Mouse (Mus musculus) neural tube, embryonic 15.5 days (tissue): Measurements from ENCODE around the gene 2010111I01Rik. TPM values are rescaled to one million over a fixed set of nuclear protein-coding genes. Genes with fewer than 3 reads are reported as not detected.

ENCODE experiments used
- ATAC-seq: fragments of 200-750 bp; cut with Nextera tagmentation; 2 replicates; pipeline ENCODE4 v1.8.0; 2017; ENCODE audit warnings: mild to moderate bottlenecking, moderate TSS enrichment, moderate library complexity; ENCODE audit not compliant: low FRiP score
- H3K27ac ChIP-seq: fragments of 300-500 bp; sonication (generic); replicated peaks from 2 replicates; pipeline ENCODE4 v1.5.1; 2015; ENCODE audit warnings: mild to moderate bottlenecking, inconsistent platforms
- H3K27me3 ChIP-seq: fragments of 300-500 bp; sonication (generic); replicated peaks from 2 replicates; pipeline ENCODE4 v1.6.1; 2015; ENCODE audit warnings: inconsistent platforms
- H3K36me3 ChIP-seq: fragments of 300-500 bp; sonication (generic); 2 replicates; pipeline ENCODE4 v1.6.1; 2015; ENCODE audit warnings: inconsistent platforms
- H3K4me1 ChIP-seq: fragments of 300-500 bp; sonication (generic); 2 replicates; pipeline ENCODE4 v1.6.1; 2015; ENCODE audit warnings: inconsistent platforms
- H3K4me2 ChIP-seq: fragments of 300-500 bp; sonication (generic); 2 replicates; pipeline ENCODE4 v1.6.1; 2015; ENCODE audit warnings: inconsistent platforms, mild to moderate bottlenecking, moderate library complexity
- H3K4me3 ChIP-seq: fragments of 300-500 bp; sonication (generic); replicated peaks from 2 replicates; pipeline ENCODE4 v1.5.1; 2015; ENCODE audit warnings: mild to moderate bottlenecking, inconsistent platforms
- H3K9ac ChIP-seq: fragments of 300-500 bp; sonication (generic); replicated peaks from 2 replicates; pipeline ENCODE4 v1.6.1; 2015; ENCODE audit warnings: mild to moderate bottlenecking, inconsistent platforms
- H3K9me3 ChIP-seq: fragments of 300-500 bp; sonication (generic); replicated peaks from 2 replicates; pipeline ENCODE4 v1.6.1; 2016; ENCODE audit warnings: inconsistent platforms
- WGBS: fragments of 180-500 bp; shearing (Covaris S2); methylation state at CpG from one replicate; pipeline ENCODE4 v1.1.7; 2015; ENCODE audit warnings: mixed read lengths; 5-methylcytosine and 5-hydroxymethylcytosine counted together
- polyA plus RNA-seq: library from polyadenylated mRNA; unstranded; fragments of >200 nt; fragmentation: Nextera tagmentation; extraction: Ambion mirVana; gene quantifications from 2 replicates; pipeline ENCODE4 v1.2.1, GENCODE M21; 2015

Gene 2010111I01Rik
- polyA plus RNA-seq, 1 experiment from 2014 or later = 36.1 TPM

DNA sequence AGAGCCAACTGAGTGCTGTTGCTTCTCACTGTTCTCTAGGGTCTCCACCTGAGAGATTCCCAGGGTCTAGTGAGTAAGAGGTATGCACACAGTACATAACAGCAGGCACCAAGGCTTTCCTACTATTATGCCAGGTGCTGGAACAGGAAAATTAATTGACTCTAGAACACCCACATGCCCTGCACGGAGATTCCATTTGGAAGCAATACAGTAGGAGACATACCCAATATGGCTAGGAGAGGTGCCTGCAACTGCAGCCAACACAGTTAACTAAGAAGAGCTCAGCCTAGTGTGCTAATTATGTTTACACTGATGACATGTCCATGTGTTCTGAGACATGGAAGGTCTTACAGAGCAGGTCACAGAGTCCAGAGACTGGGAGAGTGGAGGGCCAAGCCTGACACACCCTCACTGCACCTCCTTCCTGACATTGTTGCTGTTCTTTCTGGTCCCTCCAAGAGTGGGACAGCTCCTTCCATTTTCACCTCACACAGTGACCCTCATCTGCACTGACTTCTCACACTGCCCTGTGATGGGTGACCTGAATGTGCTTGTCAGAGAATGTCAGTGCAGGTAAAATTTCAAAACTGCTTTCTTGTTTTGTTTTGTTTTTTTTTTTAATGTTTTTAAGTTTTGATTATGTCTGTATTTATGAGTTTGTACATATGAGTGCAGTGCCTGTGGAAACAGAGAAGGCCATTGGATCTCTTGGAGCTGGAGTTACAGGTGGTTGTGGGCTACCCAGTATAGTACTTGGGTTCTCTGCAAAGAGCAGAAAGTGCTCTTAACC lies 297.7 kb downstream of the 2010111I01Rik start:
- H3K4me2 ChIP-seq = no peak overlapping the region
- H3K4me3 ChIP-seq = no peak overlapping the region
- no peaks in the 10 kb centered on the region for H3K9me3 ChIP-seq
- ATAC-seq = no peak
- no peaks in the 10 kb centered on the region for H3K27me3 ChIP-seq
- no peak overlapping the region for H3K9ac ChIP-seq
- no peaks in the 10 kb centered on the region for H3K36me3 ChIP-seq
- H3K4me1 ChIP-seq = peaks cover 25% of the 10 kb centered on the region
- H3K27ac ChIP-seq = no peak overlapping the region
- WGBS = 91% methylated on average over 1 of the region's 1 CpGs

DNA sequence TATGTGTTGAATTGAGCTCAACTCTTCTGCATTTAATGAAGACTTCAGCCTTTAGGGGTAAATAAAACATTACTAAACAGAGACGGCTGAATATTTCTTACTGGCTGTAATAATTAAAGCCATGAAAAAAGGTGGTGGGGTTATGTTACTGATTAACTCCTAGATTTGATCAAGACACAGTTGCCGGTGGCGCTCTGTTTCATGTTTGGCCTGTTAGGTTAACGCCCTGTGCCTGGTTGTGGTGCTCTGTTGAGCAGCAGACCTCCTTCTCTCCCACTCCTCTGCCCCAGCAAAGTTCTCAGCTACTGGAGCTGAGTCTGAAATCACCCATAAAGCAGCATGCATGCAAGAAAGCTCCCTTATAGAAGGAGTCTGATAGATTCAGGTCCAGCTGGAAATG lies 303.7 kb downstream of the 2010111I01Rik start:
- no peaks in the 10 kb centered on the region for H3K9me3 ChIP-seq
- no peak for ATAC-seq
- 81% methylated on average over 4 of the region's 4 CpGs for WGBS

DNA sequence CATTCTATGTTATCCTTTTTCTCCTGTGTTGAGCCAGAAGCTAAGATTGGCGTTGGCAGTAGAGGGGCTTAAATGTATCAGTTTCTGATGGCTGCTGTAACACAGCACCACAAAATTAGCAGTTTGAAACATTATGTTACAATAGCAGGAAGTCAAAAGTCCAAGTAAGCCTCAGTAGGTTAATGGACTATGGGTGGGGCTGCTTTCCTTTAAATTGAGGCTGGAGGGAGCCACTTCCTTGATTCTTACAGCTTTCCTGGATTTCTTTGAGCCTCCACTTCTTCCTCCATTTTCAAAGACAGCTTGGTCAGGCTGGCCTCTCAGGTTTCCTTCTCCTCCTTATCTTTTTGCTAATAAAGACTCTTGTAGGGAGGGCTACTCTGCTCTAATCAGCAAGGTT lies 304.1 kb downstream of the 2010111I01Rik start:
- H3K4me2 ChIP-seq = no peak overlapping the region
- no peak overlapping the region for H3K27ac ChIP-seq
- peaks cover 17% of the 10 kb centered on the region for H3K4me1 ChIP-seq
- H3K9me3 ChIP-seq = no peaks in the 10 kb centered on the region
- ATAC-seq = no peak
- no peak overlapping the region for H3K4me3 ChIP-seq
- no peak overlapping the region for H3K9ac ChIP-seq
- 91% methylated on average over 1 of the region's 1 CpGs for WGBS
- H3K27me3 ChIP-seq = peaks cover 11% of the 10 kb centered on the region; the same call in 1 of the 2 replicates
- no peaks in the 10 kb centered on the region for H3K36me3 ChIP-seq

More for the DNA sequence above, 303.7 kb downstream of the 2010111I01Rik start:
- Histone ChIP-seq H3K27me3 (peaks cover 11% of the 10 kb centered on the region; the same call in 1 of the 2 replicates), H3K36me3 (no peaks in the 10 kb centered on the region), H3K27ac (no peak overlapping the region), H3K4me1 (peaks cover 17% of the 10 kb centered on the region), H3K4me3 (no peak overlapping the region), H3K4me2 (no peak overlapping the region), H3K9ac (no peak overlapping the region)

DNA sequence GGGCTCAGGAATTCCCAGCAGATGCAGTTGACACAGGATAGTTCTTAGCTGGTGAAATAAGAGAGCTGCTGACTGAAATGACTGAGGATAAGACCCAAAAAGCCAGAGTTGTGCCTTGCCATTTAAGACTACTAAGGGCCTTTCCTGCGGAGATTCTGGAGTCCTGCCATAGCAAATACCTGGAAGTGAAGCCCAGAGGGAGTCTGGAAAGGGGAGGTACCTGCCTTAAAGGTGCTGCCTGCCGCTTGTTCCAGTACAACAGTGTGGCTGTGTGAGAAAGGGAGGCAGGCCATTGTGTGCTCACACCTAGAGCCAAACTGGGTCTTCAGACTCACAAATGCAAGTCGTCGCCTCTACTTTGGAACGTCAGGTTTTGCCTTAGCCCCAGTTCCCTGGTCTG lies 305.5 kb downstream of the 2010111I01Rik start:
- Histone ChIP-seq H3K4me2 (no peak overlapping the region), H3K4me1 (peaks cover 17% of the 10 kb centered on the region), H3K27me3 (peaks cover 11% of the 10 kb centered on the region; the same call in 1 of the 2 replicates), H3K27ac (no peak overlapping the region), H3K9me3 (no peaks in the 10 kb centered on the region), H3K4me3 (no peak overlapping the region), H3K36me3 (no peaks in the 10 kb centered on the region), H3K9ac (no peak overlapping the region)
- ATAC-seq = no peak
- WGBS = 59% methylated on average over 5 of the region's 5 CpGs

DNA sequence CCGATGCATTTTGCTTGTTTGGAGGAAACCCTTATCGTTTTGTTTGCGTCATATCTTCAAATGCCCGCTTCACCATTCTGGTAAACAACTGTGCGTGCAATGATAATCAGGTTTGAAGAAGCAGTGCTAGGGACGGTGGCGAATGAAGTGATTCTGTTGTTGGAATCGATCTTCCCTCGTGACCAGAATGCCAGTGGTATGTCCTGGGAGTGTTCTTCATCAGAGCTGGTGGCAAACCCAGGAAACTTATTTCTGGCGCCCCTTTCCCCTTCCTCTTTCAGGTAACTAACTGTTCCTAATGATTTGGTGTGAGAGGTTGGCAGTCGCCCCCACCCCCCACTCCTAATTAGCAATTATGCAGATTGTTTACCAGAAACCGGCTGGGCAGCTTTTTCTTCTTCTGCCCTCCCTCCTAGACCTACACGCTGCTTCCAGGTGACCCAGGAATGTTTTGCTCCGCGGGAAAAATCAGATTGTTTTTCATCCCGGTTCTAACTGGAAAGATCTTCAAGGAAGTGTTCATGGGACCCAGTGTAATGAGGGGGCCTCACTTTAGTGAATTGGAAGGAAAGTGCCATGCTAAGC lies 307.4 kb downstream of the 2010111I01Rik start:
- Histone ChIP-seq H3K27ac (0 out of 2 replicates have a peak overlapping the region, but pooled peaks have one; percentile 54), H3K36me3 (no peaks in the 10 kb centered on the region), H3K9ac (peak overlapping the region; percentile 38; the same call in 1 of the 2 replicates), H3K4me3 (peak overlapping the region; percentile 48), H3K9me3 (no peaks in the 10 kb centered on the region), H3K4me1 (peaks cover 17% of the 10 kb centered on the region), H3K27me3 (peaks cover 11% of the 10 kb centered on the region; the same call in 1 of the 2 replicates), H3K4me2 (peak overlapping the region; percentile 85)
- WGBS = 11% methylated on average over 16 of the region's 16 CpGs
- peak; percentile 59; the same call in 1 of the 2 replicates for ATAC-seq

DNA sequence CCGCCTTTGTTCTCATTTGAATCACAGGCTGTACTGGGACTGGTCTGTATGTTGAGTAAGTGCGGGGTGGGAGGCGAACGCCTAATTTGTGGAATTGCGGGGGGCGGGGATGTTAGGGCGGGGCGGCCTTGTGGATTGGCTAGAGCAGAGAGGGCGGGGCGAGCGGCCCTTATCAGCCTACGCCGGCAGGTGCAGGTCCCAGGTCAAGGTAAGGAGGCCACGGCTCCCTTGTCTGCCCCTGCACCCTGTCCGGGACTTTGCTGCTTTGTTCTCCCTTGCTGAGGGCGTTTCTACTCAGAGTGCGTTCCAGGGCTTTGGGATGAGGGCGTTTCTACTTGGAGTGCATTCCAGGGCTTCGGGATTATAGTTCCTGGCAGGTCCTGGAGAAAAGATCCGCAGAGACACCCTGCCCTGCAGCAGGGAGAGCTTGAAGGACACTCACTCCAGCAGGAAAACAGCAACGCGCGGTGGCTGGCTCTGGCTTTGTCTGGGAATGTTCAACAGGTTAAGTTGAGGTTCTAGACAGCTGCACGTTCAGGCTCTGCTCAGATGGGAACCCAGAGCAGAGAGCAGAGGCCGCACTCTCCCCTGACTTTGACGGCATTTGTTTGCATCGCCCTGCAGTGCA lies 308.0 kb downstream of the 2010111I01Rik start:
- Histone ChIP-seq H3K9ac (peak overlapping the region; percentile 38), H3K27me3 (peaks cover 11% of the 10 kb centered on the region; the same call in 1 of the 2 replicates), H3K27ac (peak overlapping the region; percentile 54; the same call in 1 of the 2 replicates), H3K4me1 (peaks cover 17% of the 10 kb centered on the region), H3K9me3 (no peaks in the 10 kb centered on the region), H3K4me3 (peak overlapping the region; percentile 48), H3K36me3 (no peaks in the 10 kb centered on the region), H3K4me2 (peak overlapping the region; percentile 85)
- peak; percentile 87 for ATAC-seq
- WGBS = 5% methylated on average over 27 of the region's 27 CpGs

DNA sequence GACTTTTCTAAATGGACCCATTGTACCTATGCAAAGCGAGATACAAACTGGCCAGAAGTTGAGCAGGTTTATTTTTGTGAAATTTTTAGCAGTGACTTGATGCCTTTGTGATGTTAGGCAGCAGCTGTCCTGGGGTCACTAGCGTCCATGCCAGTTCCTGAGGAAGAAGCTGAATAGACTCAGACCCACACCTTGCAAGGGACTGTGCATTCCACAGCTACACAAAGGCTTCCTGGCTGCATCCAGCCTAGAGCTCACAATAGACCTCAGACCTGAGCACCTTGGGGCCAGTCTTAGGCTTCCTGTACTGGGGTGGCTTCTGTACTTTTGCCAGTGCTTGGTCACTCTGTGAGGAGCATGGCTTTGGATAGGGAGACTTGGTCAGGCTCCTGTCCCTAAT lies 309.2 kb downstream of the 2010111I01Rik start:
- peaks cover 28% of the 10 kb centered on the region for H3K4me1 ChIP-seq
- H3K27ac ChIP-seq = no peak overlapping the region
- H3K36me3 ChIP-seq = no peaks in the 10 kb centered on the region
- peak overlapping the region; percentile 21 for H3K4me3 ChIP-seq
- peaks cover 11% of the 10 kb centered on the region; the same call in 1 of the 2 replicates for H3K27me3 ChIP-seq
- peak overlapping the region; percentile 34 for H3K4me2 ChIP-seq
- no peak for ATAC-seq
- H3K9ac ChIP-seq = 0 out of 2 replicates have a peak overlapping the region, but pooled peaks have one; percentile 30
- no peaks in the 10 kb centered on the region for H3K9me3 ChIP-seq
- 45% methylated on average over 2 of the region's 2 CpGs for WGBS

DNA sequence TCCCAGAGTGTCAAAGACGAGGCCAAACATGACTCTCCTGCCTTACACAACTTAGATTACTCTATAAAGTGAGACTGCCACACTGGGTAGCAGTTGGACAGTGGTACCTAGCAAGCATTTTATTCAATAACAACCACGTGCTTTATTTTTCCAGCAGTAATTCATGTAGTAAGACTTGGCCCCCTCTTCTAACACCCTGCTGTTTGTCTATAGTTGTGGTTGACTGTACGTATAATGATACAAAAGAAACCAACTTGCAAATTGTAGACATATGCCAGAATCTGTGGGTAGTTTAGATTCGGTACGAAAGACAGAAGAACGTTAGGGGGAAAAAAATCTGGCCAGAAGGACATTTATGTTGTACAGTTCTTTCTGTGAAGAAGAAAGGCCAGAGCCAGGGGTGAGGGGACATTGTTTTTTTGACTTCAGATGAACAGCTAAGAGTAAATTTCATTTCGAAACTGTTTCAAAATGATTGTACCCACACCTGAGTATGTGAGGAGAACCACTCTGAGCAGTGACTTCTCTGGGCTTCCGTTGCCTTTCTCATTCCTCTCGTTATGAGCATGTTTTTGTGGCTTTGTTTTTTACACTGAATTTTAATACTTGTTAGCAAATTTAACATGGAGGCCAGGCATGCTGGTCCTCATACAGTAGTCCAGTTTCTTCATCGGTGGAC lies 309.9 kb downstream of the 2010111I01Rik start:
- Histone ChIP-seq H3K4me2 (peak overlapping the region; percentile 34; the same call in 1 of the 2 replicates), H3K4me1 (peaks cover 36% of the 10 kb centered on the region), H3K9ac (no peak overlapping the region), H3K4me3 (peak overlapping the region; percentile 21; the same call in 1 of the 2 replicates), H3K27me3 (peaks cover 10% of the 10 kb centered on the region; the same call in 1 of the 2 replicates), H3K36me3 (no peaks in the 10 kb centered on the region), H3K27ac (no peak overlapping the region), H3K9me3 (no peaks in the 10 kb centered on the region)
- ATAC-seq = no peak
- 71% methylated on average over 10 of the region's 10 CpGs for WGBS

DNA sequence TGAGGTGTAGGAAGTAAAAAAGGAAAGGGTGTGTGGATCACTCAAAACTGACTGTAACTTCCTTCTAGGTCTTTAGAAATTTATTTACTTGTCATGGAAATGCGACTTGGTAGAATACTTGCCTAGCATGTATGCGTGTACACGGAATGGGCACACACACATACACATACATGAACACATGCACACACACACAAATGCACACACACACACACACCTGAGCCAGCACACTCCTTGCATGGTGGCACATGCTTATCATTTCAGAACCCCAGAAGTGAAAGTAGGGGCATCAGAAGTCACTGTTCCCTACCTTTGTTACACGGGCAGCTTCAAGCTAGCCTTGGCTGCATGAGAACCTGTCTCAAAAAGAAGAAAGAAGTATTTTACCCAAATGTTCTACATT lies 311.7 kb downstream of the 2010111I01Rik start:
- peaks cover 40% of the 10 kb centered on the region for H3K4me1 ChIP-seq
- no peaks in the 10 kb centered on the region for H3K9me3 ChIP-seq
- 90% methylated on average over 4 of the region's 4 CpGs for WGBS
- no peaks in the 10 kb centered on the region for H3K36me3 ChIP-seq
- no peak for ATAC-seq
- H3K4me2 ChIP-seq = no peak overlapping the region
- no peak overlapping the region for H3K9ac ChIP-seq
- H3K27me3 ChIP-seq = no peaks in the 10 kb centered on the region
- H3K27ac ChIP-seq = no peak overlapping the region
- H3K4me3 ChIP-seq = no peak overlapping the region

DNA sequence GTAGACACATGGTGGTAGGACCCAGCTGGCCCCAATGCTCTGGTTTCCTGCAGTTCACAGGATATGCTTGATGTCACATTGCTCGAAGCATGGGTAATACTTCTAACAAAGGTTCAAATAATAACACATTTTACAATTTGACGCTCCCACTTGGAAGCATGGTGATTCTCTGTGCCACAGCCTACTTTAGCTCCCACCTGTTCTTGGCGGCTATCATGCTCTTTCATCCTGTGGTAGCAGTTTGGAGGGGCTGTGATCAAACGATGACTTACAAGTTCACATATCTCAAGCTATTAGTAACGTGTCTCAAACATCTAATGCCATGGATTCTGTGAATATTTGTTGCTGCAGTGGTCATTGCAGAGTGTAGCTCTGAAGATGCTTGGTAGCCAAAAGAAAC lies 312.6 kb downstream of the 2010111I01Rik start:
- Histone ChIP-seq H3K4me2 (no peak overlapping the region), H3K4me3 (no peak overlapping the region), H3K27me3 (no peaks in the 10 kb centered on the region), H3K4me1 (peaks cover 33% of the 10 kb centered on the region), H3K9ac (no peak overlapping the region), H3K36me3 (no peaks in the 10 kb centered on the region), H3K9me3 (no peaks in the 10 kb centered on the region), H3K27ac (no peak overlapping the region)
- 75% methylated on average over 5 of the region's 5 CpGs for WGBS
- ATAC-seq = no peak

DNA sequence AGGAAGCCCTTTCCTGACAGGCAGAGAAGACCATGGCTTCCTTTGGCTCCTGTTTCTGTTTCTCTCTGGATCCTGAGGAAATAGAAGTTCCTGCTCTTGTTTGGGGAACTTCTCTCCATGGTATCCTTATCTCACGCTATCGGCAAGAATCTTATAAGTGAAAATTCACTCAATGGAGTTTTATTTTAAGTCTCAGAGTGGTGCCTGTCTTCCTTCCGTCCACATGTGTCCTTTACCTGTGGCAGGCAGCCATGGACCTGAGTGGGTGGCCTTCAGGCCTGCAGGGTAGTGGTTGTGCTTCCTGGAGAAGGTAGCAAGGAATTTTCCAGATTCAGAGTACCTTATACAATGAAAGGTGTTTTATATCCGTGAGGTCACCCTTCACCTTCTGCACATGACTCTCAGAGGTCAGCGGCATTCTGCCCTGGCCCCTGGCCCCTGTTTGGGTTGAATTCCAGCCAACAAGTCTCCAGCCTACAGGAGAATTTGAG lies 313.5 kb downstream of the 2010111I01Rik start:
- WGBS = 50% methylated on average over 5 of the region's 5 CpGs
- no peak overlapping the region for H3K9ac ChIP-seq
- no peaks in the 10 kb centered on the region for H3K27me3 ChIP-seq
- no peaks in the 10 kb centered on the region for H3K9me3 ChIP-seq
- ATAC-seq = no peak
- H3K4me3 ChIP-seq = no peak overlapping the region
- H3K4me1 ChIP-seq = peaks cover 25% of the 10 kb centered on the region
- no peaks in the 10 kb centered on the region for H3K36me3 ChIP-seq
- peak overlapping the region; percentile 42 for H3K27ac ChIP-seq
- H3K4me2 ChIP-seq = peak overlapping the region; percentile 38
